Mouse (Mus musculus): Measurements from ENCODE around the gene Adora1.

Adora1 gene

DNA sequence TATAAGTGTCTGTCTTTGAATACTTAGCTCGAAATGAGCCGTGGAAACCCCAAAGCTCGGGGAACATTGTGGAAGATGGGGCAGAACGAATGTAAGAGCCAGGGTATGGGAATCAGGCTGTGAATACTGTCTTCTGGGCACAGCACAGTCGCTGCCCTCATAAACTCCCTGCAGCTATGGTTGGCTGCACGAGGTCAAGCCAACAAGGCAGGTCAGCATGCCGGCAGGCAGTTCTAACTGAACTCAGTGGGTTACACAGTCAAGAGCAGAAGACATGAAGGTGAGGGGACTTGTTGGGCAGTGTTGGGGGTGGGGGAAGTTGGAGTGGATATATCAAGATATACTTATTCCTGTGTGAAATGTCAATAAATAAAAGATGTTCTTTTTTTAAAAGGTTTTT, 20.2 kb downstream of the Adora1 start:
- no peak for DNase-seq

DNA sequence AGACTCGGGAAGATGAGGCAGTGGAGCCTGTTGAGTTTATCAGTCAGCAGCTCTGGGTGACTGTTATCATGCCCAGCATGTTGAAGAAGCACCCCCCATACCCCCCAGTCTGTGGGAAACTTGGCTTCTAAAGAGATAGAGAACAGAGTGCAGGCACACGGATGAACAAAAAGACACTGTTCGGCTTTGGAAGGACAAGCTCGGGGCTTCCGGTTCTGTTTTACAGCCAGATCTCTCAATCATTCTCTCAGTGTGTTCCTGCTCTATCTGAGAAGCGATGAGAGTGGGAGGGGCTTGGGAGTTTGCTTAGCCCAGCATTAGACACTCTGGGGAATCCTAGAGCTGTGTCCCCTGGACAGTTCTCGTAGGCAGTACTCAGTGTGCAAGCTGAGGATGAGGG, 21.8 kb downstream of the Adora1 start:
- no peak for DNase-seq

DNA sequence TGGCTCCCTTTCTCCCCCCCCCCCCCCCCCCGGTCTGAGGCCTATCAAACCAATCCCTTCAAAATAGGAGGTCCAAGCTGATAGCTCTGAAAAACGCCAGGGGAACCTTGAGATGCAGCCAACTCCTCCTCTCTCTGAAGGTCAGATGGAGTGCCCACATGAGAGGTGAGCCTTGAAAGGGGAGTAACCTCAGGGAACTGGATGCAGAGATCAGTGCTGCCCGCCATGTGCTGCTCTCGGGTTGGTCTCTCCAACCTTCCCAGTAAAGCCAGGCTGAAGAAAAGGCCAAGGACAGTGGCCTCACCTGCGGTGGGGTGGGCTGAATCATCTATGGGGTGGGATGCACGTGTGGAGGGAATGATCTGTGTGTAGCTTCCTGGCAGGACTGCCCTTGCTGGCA, 22.9 kb downstream of the Adora1 start:
- DNase-seq: no peak

DNA sequence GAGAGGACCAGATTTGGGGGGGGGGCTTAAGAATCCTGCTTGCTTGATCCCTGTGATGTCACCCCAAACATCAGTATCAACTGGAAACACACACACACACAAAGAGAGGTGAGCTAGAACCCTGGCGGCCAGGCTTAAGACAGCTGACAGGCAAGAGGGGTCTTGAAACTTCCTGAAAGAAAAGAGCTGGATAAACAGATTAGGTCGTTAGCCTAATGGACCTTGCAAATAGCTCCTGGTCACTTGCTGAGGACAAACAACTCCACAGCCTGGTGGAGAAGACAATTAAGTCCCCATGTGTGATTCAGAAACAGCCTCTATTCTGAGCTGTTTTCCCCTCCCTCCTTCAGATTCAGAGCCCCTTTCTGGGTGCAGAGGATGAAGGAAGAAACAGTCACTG, 23.6 kb downstream of the Adora1 start:
- no peak for DNase-seq

DNA sequence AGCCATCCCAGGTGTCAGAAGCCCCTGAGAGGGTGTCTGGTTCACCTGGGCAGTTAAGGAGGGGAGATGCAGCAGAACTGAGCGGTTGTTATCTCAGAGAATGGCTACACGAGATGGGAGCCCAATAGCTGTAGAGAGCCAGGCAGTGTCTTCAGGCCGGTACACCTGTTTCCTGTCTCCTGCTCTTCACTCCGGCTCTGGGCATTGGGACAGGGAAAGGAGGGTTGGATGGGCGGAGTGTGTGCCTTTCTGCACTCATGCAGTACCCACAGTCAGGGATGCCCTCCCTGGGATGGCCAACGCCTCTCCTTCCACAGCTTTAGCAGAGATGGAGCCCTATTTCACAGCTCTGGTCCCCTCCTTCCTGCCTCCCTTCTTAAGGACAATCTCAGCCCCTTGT, 24.2 kb downstream of the Adora1 start:
- DNase-seq: no peak

DNA sequence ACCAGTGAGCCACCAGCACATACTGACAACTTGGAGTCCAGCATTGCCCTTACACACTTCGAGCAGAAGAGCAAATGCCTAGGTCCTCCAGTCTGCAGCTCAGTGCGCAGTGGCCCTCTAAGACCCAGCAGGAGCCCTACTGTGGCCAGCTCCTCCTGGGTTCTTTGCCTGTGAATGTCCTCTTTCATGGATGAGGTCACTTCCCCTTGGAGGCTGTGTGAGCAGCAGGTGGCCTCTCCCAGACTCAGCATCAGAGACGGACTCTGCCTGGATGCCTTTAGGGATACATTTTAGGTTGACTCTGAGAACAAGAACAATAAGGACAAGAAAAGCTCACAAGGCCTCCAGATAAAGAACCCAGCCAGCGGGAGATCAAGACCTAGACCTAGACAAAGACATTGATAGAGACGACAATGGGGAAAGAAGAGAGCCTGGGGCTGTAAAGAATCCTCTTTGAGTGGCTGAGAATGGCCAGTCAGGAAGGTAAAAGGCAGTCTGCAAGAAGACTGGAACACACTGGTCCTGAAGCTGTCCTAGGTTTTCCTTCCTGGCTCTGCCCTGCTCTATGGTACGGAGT, 25.0 kb downstream of the Adora1 start:
- DNase-seq: no peak

DNA sequence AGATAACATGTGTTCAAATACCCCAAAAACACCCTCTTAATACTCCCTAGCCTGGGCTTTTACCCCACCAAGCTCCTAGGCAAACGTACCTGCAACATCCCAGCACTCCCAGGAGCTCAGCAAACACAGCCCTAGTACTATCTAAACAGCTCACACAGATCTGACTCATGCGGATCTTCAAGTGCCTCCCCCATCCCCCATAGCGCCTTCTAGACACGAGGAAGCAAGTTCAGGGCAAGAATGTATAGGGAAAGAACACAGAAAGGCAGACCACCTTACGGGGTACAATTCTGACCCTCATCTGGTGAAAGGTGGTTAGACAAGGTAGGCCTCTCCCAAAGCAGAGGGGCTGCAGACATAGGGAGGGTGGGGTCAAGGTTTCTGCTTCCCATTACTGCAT, 29.1 kb downstream of the Adora1 start:
- no peak for DNase-seq

DNA sequence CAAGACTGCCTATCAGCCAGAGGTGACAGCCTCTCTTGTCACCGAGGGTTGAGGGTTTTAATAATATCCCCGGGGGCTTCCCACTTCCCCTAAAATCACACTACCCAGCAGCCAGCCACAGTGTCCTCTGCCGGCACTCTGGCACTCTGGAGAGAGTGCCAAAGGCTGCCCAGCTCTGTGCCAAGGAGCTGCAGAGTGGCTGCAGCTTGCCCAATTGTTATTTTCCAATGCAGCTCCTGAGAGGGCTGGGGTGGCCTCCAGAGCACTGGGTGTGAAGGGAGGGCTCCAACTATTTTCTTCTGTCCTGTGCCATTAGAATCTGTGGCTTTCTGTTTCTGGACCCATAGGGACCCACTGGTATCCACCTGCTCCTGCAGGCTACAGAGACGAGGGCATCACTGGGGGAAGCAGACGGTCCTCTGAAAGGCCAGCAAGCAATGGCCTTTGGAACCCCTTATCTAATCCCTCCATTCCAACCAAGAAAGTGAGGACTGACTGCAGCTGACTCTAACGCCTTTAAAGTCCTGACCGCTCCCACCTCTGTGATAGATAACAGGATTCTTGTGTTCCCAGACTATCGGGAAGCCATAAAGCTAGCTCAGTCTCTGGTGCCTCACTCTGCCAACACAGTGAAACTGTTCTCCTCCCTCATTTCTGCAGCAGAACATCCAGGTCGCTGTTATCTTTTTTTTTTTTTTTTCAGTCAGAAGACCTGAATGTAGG, 29.8 kb downstream of the Adora1 start:
- peak; percentile 76 for DNase-seq

DNA sequence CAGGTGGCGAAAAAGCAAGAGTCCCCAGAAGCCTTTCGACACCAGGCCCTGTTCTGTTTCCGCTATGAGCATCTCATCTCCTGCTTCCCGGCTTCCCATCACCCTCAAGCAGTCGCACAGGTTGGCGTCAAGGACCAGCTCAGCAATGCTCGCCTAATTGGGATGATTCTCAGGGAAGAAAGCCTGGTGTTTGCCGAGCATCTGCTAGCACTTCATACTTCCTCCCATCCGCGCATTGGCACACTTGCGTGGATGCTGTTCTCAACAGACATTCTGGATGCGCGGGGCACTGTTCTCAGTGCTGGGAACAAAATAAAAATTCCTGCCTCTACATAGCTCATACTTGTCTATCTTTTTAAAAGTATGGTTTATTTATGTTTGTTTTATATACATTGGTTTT, 31.0 kb downstream of the Adora1 start:
- no peak for DNase-seq

DNA sequence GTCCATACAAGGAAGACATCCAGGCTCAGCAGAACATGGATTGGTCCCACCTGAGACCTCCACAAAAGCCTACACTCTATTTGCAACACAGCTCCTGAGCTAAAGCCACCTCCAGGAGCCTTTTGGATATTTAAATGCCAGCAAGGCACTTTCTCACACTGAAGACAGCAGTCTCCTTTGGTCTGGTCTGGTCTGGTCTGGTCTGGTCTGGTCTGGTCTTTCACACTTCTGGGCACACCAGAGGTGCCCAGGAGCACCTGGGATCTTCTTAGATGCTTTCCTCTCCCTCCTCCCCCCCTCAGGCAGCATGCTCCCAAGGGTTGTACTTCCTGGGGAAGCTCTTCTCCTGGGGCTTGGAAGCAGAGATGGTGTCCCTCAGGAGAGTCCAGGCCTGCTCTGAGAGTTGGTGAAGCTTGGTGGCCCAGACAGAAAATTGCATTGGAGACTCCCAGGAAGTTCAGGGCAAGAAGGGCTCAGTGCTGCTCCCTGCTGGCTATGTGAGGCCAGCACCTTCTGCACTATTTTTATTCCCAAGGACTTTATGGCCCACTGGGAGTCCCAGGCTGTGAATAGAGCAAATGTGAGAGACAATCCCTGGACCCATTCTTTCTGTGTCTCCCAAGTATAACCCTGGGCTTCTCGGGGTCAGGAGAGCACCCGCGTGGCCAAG, 33.3 kb downstream of the Adora1 start:
- peak; percentile 66 for DNase-seq

DNA sequence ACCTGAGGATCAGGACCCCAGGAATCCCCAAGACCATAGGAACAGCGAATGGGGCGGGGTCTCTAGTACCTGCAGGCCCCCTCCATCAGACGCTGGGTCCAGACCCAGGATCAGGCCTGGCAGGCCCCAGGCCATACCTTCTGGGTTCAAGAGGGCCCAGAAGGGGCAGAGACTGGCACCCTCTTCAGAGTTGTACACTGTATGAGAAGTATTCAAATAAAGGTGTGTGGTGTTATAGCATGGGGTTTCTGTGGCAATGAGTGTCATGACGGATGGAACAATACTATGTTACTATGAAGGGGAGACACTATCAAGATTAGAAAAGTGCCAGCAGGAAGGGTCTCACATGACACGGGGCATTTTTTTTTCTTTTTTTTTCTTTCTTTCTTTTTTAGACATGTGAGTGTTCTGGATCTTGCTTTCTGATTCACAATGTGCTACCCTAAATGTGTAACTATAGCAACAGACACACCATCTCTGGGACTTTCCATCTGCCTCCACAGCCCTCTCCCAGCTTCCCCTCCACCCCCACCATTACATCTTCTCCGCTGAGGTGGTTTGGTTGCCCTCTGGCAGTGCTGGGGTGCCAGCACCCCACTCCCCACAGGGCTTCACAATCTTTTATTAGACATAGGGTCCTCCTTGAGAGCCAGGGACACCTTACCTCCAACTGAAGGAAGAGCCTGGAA, 34.1 kb downstream of the Adora1 start:
- no peak for DNase-seq

DNA sequence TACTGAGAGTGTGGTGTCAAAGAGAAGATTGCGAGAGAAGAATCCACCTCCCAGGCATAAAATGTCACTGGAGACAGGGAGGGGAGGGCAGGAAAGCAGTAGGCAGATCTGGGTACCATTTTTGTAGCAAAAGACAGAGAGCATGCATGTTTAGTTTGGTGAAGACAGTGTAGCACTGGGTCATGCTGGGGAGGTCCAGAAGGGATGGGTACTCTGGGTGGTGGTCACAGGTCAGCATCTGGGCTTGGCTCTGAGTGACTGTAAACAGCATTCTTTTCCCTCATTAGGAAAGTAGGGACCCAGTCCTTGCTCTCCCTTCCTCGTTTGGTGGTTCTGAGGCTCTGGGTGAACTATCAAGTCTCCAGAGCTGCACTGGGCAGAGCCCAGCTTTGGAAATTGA, 34.8 kb downstream of the Adora1 start:
- DNase-seq: no peak

DNA sequence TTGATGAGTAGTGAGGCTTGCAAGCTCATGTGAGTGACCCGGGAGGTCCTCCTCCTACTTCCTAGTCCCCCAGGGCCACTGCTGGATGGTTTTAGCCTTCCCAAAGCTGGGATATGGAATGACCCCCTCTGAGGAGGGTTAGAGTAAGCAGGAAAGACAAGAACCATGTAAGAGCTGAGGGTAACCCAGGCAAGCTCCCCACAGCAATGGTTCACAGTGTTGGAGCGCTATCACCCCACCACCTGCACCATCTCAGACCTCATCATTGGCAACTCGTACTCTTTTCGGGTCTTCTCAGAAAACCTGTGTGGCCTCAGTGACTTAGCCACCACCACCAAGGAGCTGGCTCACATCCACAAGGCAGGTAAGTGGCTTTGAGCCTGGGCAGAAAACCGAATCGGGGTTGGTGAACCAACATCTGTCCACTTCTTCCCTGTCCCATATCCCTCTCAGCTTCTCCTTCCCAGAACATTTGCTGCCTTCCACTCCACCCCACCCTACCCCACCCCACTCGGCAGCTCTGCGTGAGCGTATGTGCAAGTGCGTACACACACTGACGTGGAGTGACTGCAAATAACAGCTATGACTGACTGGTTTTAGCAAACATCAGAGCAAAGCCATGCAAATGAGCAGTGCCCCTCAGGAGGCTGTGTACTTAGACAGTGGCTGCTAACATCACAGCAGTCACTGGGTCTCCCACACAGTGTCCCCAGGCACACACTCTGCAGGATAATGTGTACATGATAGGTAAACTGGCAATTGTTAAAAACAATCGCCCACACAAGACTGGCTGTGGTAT, 36.8 kb downstream of the Adora1 start:
- DNase-seq: no peak

DNA sequence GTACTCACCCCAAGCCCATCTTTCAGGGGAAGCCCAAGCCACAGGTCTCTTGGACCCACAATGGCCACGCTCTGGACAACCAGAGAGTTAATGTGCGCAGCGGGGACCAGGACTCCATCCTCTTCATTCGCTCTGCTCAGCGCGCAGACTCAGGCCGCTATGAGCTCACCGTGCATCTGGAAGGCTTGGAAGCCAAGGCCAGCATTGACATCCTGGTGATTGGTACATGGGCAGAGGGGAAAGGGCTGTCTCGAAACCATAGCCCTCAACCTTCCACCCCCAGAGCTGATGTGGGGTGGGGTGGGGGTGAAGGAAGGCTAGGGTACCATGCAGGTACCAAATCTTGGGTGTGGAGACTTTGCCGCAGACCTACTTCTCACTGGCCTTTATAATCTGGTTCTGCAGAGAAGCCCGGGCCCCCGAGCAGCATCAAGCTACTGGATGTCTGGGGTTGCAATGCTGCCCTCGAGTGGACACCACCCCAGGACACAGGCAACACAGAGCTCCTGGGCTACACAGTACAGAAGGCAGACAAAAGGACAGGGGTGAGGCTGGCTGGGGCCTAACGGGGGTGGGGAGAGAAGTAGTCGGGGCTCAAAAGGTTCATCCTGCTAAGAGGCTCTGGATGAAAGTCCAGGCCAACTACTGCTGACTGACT, 37.8 kb downstream of the Adora1 start:
- peak; percentile 35 for DNase-seq

DNA sequence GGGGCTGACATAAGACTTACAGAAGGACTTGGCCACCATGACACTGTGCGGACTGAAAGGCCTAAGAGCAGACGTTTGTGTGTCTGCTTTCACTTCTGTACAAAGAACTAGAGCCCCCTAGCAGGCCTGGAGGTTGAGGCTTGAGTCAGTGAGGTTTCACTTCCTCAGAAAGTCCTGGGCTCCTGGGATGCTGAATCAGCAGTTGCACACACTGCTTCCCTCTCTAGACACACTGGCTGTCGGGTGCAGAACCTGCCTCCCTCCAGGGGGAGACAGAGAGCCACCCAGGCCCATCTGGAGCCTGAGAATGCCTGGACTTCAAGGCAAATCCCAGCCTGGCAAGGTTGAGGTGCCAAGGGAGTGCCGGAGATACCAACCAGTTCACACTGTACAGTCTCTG, 38.8 kb downstream of the Adora1 start:
- DNase-seq: peak; percentile 72

DNA sequence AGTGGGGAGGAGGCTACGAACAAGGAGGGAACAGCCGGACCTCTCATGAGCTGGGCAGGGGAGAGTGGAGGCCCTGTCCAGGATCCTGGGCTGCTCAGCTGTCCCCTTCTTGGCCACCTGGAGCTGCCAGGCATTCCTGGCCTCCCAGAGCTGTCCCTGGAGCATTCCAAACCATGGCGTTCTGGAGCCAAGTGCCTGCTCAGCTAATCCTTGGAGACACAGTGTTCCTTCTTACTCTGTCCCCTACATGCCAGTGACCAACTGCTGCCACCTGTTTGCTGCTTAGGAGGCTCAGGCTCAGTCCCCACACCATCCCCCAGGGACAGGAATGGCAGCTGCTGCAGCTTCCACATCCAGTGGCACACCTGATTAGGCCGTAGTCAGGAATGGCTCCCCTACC, 39.3 kb downstream of the Adora1 start:
- peak; percentile 65 for DNase-seq

DNA sequence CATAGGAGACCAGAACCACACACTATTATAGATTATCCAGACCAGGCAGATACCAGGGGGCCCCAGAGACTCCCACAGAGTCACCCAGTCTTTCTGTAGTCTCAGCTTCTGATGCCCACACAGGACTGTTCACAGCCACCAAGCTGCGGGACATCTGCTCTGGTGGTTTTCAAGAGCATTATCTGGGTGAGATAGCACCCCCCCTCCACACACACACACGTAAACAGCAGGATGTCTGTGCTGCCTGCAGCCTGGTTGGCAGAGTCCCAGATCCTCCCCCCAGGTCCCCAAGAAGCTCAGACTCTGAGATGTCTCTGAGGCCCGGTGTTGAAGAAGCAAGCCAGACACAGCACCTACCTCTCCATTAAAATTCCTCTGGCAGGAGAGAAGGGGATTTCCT, 39.7 kb downstream of the Adora1 start:
- no peak for DNase-seq

DNA sequence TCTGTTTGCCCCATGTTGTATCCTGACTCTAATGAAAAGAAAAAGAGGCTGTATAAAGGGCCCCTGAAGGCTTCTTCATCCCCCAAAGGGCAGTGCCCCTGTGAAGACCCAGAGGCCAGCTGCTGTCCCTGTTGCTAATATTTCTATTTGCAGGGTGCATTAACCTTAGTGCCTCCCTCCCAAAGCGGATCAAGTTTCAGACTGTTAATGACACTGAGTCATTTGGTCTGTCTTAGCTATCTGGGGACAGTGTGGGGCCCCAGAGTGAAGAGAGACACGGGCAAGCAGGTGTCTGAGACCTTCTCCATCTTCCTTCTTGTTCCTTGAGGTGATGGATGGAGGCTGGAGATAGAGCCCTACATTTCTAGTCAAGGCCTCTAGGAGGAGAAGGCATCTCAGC, 40.1 kb downstream of the Adora1 start:
- DNase-seq: no peak

DNA sequence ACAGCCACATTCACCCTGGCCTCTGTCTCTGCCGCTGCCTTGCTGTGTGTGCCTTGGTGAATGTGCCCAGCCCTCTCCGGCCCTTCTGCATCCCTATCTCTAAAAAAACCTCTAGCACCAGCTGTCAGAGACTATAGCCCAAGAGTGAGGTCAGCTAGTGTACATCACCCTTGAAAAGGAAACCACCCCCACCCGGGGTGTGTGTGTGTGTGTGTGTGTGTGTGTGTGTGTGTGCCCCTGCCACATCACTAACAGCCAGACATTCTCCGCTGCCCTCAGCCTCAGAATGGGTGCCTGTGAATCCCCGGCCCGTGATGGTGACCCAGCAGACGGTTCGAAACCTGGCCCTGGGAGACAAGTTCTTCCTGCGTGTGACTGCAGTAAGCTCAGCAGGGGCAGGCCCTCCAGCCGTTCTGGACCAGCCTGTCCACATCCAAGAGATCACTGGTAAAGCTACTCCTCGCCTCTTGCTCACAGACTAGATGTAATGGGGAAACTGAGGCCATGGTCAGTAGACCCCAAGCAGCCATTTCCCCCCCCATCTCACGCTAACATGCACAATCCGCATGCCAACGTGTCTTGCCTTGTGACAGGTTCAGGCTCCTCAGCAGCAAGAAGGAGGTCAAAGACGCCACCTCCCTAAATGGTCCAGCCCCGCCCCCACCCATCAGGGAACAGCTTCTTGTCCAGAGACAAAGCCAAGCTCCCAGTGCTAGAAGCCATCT, 40.8 kb downstream of the Adora1 start:
- DNase-seq: peak; percentile 31

DNA sequence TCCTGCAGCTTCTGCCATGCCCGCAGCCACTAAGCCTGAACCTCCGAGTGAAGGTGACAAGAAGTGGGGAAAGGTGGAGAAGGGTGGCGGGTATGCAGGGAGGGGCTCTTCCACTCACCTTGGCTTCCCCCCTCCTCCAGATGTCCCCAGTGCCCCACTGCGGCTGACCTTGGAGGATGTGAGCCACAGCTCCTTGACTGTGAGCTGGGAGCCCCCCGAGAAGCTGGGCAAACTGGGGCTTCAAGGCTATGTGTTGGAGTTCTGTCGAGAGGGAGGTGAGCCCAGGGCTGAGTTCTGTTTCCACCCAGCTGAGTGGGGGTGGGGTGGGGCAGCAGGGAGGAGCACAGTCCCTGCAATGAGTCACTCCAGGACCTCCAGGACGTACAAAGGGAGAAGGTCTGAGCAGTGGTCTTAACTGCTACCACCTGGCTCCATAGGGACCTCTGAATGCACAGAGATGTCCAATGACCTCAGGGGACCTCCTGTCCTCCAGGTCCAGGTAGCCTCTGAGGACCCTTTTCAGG, 41.5 kb downstream of the Adora1 start:
- peak; percentile 21 for DNase-seq

DNA sequence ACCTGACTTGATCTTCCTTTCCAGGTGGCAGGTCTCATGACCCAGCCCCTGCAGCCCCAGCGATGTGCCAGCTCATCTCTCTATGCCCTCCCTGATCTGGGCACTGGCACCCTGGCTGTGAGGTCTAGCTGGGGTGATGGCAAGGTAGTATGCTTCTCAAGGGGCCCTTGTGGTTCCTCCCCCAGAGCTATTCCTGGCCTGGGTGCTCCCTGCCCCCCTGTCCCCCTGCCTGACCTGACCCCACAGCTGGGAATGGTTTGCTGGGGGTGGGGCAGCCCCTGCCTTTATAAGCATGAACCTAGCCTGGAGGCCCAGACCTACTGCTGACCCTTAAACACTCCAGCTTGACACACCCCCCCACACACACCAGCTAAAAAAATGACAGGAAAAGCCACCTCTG, 42.1 kb downstream of the Adora1 start, which contains the start of gene Mybph:
Gene Mybph, plus strand, starts transcription at position 323 of the 400 bp plus-strand sequence.
- peak; percentile 23 for DNase-seq
